Mouse (Mus musculus): ENCODE measurements around the gene Noa1. TPM values are rescaled to one million over a fixed set of nuclear protein-coding genes. Genes with fewer than 3 reads are reported as not detected.

The Noa1 gene
- polyA plus RNA-seq, 1 experiment from 2014 or later: 29.2 TPM

DNA sequence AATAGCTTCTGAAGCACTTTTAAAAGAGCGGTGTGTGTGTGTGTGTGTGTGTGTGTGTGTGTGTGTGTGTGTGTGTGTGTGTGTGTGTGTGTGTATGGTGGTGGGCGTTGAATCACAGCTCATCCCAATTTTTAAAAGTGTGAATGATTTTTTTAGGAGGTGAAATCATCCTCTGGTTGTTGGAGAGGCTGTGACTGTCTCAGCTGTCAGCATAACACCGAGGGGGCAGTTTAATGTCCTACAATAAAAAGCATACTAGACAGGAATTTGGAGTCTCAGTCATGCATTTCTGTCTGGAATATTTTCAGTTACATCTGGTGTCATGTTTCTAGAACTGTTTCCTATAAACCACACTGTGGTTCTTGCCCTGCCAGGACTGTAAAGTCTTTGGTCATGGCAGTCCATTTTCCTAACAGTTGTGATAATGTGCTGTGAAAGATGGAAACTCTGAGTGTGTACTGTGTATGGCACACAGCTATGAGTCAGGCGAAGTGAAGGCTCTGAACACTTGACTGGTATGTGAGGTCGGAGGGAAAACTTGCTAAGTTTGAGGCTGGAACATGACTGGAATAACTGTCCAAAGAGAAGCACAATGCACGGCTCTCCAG, 8.5 kb downstream of the Noa1 start:
- 91% methylated on average over 6 of the region's 6 CpGs for WGBS
- DNase-seq (ENCODE audit: low spot score): no peak
- Histone ChIP-seq H3K27me3 (ENCODE audit: control insufficient read depth, insufficient read depth, low read length) (no peaks in the 10 kb centered on the region), H3K4me3 (ENCODE audit: low read depth, low read length) (no peak overlapping the region), H3K36me3 (replicated peaks; ENCODE audit: control insufficient read depth, insufficient read depth, low read depth, low read length) (no peaks in the 10 kb centered on the region; the same call in 1 of the 2 replicates), H3K4me2 (ENCODE audit: low read depth, low read length) (no peak overlapping the region), H3K9ac (replicated peaks; ENCODE audit: low read length) (no peak overlapping the region), H3K27ac (replicated peaks; ENCODE audit: low read depth, low read length) (no peak overlapping the region), H3K4me1 (ENCODE audit: control insufficient read depth, insufficient read depth, low read length) (no peaks in the 10 kb centered on the region), H3K9me3 (replicated peaks; ENCODE audit: control insufficient read depth, low read length) (no peaks in the 10 kb centered on the region)
- no peak for ATAC-seq (replicated peaks; ENCODE audit: insufficient number of reproducible peaks, low FRiP score, low TSS enrichment, low read depth)

DNA sequence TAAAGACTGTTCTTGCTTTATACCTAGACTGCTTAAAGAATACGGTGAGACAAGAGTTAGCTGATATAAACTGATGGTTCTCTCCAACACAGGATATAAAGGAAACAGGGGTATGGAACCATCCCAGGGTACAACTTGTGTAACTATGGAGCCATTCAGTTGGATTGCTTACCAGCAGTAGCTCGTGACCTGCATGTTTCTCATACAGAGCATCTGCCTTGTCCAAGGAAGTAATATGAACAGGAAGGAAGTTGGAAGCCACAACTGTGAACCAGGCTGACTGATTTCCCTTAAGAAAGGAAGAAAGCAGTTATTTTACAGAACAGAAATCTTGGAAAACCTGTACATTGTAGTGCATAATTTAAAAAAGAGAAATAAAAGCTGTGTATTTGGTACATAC, 10.4 kb downstream of the Noa1 start:
- 91% methylated on average over 2 of the region's 2 CpGs for WGBS
- DNase-seq (ENCODE audit: low spot score): no peak
- Histone ChIP-seq H3K36me3 (replicated peaks; ENCODE audit: control insufficient read depth, insufficient read depth, low read depth, low read length) (peaks cover 3% of the 10 kb centered on the region), H3K4me3 (ENCODE audit: low read depth, low read length) (no peak overlapping the region), H3K4me2 (ENCODE audit: low read depth, low read length) (no peak overlapping the region), H3K27me3 (ENCODE audit: control insufficient read depth, insufficient read depth, low read length) (no peaks in the 10 kb centered on the region), H3K4me1 (ENCODE audit: control insufficient read depth, insufficient read depth, low read length) (no peaks in the 10 kb centered on the region), H3K9me3 (replicated peaks; ENCODE audit: control insufficient read depth, low read length) (no peaks in the 10 kb centered on the region), H3K27ac (replicated peaks; ENCODE audit: low read depth, low read length) (no peak overlapping the region), H3K9ac (replicated peaks; ENCODE audit: low read length) (no peak overlapping the region)
- ATAC-seq (replicated peaks; ENCODE audit: insufficient number of reproducible peaks, low FRiP score, low TSS enrichment, low read depth): no peak

DNA sequence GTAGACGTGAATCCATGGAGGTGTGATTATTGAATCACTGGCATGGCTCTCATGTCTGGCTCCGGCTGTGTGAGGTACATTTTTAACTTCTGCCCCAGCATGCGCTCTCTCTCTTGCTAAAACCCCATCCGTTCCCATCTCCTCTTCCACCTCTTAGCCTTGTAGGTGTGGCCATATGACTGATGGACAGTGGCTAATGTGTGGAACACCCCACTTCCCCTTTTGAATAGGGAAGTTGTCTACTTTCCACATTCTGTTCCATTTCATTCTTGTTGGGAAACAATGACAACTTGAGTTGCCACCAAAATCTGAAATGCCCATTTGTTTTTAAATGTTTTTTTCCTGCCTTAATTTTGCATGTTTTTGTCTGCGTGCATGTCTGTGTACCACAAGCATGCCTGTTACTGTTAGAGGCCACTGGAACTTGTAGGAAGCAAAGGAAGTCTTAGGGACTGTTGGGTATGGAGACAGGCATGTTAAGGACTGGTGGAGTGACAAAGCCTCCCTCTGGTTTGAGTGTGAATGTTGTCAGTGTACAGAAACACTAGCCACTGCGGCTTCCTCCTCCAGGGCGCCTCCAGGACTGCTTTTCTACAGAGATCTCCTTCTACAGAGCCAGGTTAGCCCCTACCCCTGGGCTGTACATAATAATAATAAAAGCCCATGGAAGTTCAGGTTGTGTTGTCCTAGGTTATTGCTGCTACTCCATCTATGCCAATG, 16.9 kb downstream of the Noa1 start:
- Histone ChIP-seq H3K4me1 (ENCODE audit: control insufficient read depth, insufficient read depth, low read length) (no peaks in the 10 kb centered on the region), H3K36me3 (replicated peaks; ENCODE audit: control insufficient read depth, insufficient read depth, low read depth, low read length) (peaks cover 8% of the 10 kb centered on the region)
- 92% methylated on average over 7 of the region's 7 CpGs for WGBS

DNA sequence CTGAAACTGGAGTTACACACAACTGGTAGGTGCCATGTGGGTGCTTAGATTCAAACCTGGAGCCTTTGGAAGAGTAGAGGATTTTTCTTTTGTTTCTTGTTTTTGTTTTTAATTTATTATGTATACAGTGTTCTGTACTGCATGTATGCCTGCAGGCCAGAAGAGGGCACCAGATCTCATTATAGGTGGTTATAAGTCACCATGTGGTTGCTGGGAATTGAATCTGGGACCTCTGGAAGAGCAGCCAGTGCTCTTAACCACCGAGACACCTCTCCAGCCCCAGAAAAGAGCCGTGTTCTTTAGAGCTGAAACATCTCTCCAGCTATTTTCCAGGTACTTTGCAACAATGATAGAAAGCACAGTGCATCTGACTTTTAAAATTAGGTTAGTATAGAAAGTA, 19.3 kb downstream of the Noa1 start:
- Histone ChIP-seq H3K4me1 (ENCODE audit: control insufficient read depth, insufficient read depth, low read length) (no peaks in the 10 kb centered on the region), H3K4me3 (ENCODE audit: low read depth, low read length) (no peak overlapping the region), H3K9me3 (replicated peaks; ENCODE audit: control insufficient read depth, low read length) (no peaks in the 10 kb centered on the region), H3K27ac (replicated peaks; ENCODE audit: low read depth, low read length) (no peak overlapping the region), H3K9ac (replicated peaks; ENCODE audit: low read length) (no peak overlapping the region), H3K36me3 (replicated peaks; ENCODE audit: control insufficient read depth, insufficient read depth, low read depth, low read length) (peaks cover 8% of the 10 kb centered on the region), H3K27me3 (ENCODE audit: control insufficient read depth, insufficient read depth, low read length) (no peaks in the 10 kb centered on the region), H3K4me2 (ENCODE audit: low read depth, low read length) (no peak overlapping the region)
- WGBS: 89% methylated on average over 2 of the region's 2 CpGs
- no peak for DNase-seq (ENCODE audit: low spot score)
- ATAC-seq (replicated peaks; ENCODE audit: insufficient number of reproducible peaks, low FRiP score, low TSS enrichment, low read depth): no peak

More for the DNA sequence above, 16.9 kb downstream of the Noa1 start:
- no peak overlapping the region for H3K4me2 ChIP-seq (ENCODE audit: low read depth, low read length)
- H3K27ac ChIP-seq (replicated peaks; ENCODE audit: low read depth, low read length): no peak overlapping the region
- no peak overlapping the region for H3K4me3 ChIP-seq (ENCODE audit: low read depth, low read length)
- no peaks in the 10 kb centered on the region for H3K9me3 ChIP-seq (replicated peaks; ENCODE audit: control insufficient read depth, low read length)
- no peak overlapping the region for H3K9ac ChIP-seq (replicated peaks; ENCODE audit: low read length)
- DNase-seq (ENCODE audit: low spot score) (no peak), ATAC-seq (replicated peaks; ENCODE audit: insufficient number of reproducible peaks, low FRiP score, low TSS enrichment, low read depth) (no peak)
- no peaks in the 10 kb centered on the region for H3K27me3 ChIP-seq (ENCODE audit: control insufficient read depth, insufficient read depth, low read length)

DNA sequence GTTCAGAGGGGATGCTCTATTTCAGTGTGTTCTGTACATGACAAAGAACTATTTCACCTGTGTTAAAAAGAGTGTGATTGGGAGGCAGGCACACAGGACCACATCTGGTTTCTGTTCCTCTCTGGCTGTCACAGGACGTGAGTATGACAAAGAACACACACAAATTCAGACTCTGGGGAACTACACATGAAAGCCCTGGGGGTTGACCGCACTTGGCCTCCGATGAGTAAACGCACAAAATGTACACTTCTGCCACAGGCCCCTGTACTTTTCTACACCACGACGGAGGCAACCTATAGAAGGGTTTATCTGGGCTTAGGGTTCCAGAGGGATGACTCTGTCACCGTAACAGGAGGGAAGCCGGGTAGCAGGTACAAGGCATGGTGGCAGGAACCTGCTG, 20.2 kb downstream of the Noa1 start:
- H3K4me1 ChIP-seq (ENCODE audit: control insufficient read depth, insufficient read depth, low read length): no peaks in the 10 kb centered on the region
- peaks cover 4% of the 10 kb centered on the region for H3K36me3 ChIP-seq (replicated peaks; ENCODE audit: control insufficient read depth, insufficient read depth, low read depth, low read length)
- no peaks in the 10 kb centered on the region for H3K9me3 ChIP-seq (replicated peaks; ENCODE audit: control insufficient read depth, low read length)
- DNase-seq (ENCODE audit: low spot score): no peak
- H3K27ac ChIP-seq (replicated peaks; ENCODE audit: low read depth, low read length): no peak overlapping the region
- H3K9ac ChIP-seq (replicated peaks; ENCODE audit: low read length): no peak overlapping the region
- WGBS: 71% methylated on average over 8 of the region's 8 CpGs
- H3K4me3 ChIP-seq (ENCODE audit: low read depth, low read length): no peak overlapping the region
- no peaks in the 10 kb centered on the region for H3K27me3 ChIP-seq (ENCODE audit: control insufficient read depth, insufficient read depth, low read length)
- ATAC-seq (replicated peaks; ENCODE audit: insufficient number of reproducible peaks, low FRiP score, low TSS enrichment, low read depth): no peak
- no peak overlapping the region for H3K4me2 ChIP-seq (ENCODE audit: low read depth, low read length)

DNA sequence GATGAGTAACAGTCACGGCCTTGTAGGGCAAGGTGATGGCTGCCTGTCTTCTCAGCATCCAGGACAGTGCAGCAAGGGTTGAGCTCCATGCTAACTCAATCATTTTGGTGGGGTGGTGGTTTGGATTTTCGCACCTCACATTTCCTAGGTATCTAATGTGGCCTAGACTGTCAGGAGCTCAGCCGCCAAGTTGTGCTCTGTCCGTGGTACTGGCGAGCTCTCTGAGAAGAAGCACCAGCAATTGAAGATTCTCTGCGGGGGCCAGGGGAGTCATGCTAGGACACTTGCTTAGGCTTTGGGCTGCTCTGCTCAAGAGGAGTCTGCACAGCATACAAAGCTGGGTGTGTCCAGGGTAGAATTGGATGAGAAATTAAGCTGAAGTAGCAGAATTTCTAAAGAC, 22.0 kb downstream of the Noa1 start:
- WGBS: 83% methylated on average over 6 of the region's 6 CpGs
- H3K4me1 ChIP-seq (ENCODE audit: control insufficient read depth, insufficient read depth, low read length): no peaks in the 10 kb centered on the region
- peaks cover 7% of the 10 kb centered on the region; the same call in 1 of the 2 replicates for H3K36me3 ChIP-seq (replicated peaks; ENCODE audit: control insufficient read depth, insufficient read depth, low read depth, low read length)
- no peaks in the 10 kb centered on the region for H3K9me3 ChIP-seq (replicated peaks; ENCODE audit: control insufficient read depth, low read length)
- H3K4me3 ChIP-seq (ENCODE audit: low read depth, low read length): no peak overlapping the region
- no peak overlapping the region for H3K9ac ChIP-seq (replicated peaks; ENCODE audit: low read length)
- DNase-seq (ENCODE audit: low spot score) (no peak), ATAC-seq (replicated peaks; ENCODE audit: insufficient number of reproducible peaks, low FRiP score, low TSS enrichment, low read depth) (no peak)
- no peaks in the 10 kb centered on the region for H3K27me3 ChIP-seq (ENCODE audit: control insufficient read depth, insufficient read depth, low read length)
- no peak overlapping the region for H3K27ac ChIP-seq (replicated peaks; ENCODE audit: low read depth, low read length)
- no peak overlapping the region for H3K4me2 ChIP-seq (ENCODE audit: low read depth, low read length)

DNA sequence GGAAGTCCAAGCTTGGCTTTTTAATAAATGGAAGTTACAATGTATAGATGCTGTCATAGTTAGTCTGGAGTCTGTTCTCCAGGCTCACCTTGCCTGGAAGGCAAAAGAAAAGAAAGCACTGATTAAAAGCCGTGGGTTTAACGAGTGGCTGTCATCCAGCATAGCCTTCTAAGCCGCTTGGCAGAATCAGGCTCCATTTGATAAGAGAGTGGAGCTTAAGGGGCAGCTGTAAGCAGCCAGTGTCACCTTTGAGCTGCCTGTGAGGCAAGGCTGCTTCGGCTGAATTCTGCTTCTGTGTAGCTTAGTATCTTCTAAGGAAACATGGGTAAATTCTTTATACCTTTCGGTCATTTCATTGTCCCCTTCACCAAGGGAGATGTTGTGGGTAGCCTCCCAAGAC, 23.0 kb downstream of the Noa1 start:
- DNase-seq (ENCODE audit: low spot score) (no peak), ATAC-seq (replicated peaks; ENCODE audit: insufficient number of reproducible peaks, low FRiP score, low TSS enrichment, low read depth) (no peak)
- 86% methylated on average over 5 of the region's 5 CpGs for WGBS
- Histone ChIP-seq H3K9ac (replicated peaks; ENCODE audit: low read length) (no peak overlapping the region), H3K36me3 (replicated peaks; ENCODE audit: control insufficient read depth, insufficient read depth, low read depth, low read length) (peaks cover 10% of the 10 kb centered on the region; the same call in 1 of the 2 replicates), H3K27ac (replicated peaks; ENCODE audit: low read depth, low read length) (no peak overlapping the region), H3K4me2 (ENCODE audit: low read depth, low read length) (no peak overlapping the region), H3K4me1 (ENCODE audit: control insufficient read depth, insufficient read depth, low read length) (no peaks in the 10 kb centered on the region), H3K27me3 (ENCODE audit: control insufficient read depth, insufficient read depth, low read length) (no peaks in the 10 kb centered on the region), H3K9me3 (replicated peaks; ENCODE audit: control insufficient read depth, low read length) (no peaks in the 10 kb centered on the region), H3K4me3 (ENCODE audit: low read depth, low read length) (no peak overlapping the region)

DNA sequence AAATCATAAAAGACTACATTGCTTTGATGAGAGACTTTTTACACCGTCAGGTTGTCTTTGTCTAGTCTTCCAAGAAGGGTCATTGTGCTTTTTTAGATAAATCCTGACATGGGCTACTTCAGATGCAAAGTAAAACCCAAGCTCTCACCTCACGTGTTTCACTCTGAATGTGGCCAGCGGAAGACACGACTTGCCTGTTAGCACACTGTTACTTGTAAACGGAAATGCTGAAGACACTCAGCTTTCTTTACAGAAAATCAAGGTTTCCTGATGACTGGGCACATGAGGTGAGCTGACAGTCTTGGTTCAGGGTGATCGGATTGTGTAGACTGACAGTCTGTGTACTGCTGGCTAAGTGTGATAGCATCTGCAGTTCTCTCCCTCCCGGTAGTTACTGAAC, 24.2 kb downstream of the Noa1 start:
- H3K27ac ChIP-seq (replicated peaks; ENCODE audit: low read depth, low read length): no peak overlapping the region
- H3K9me3 ChIP-seq (replicated peaks; ENCODE audit: control insufficient read depth, low read length): no peaks in the 10 kb centered on the region
- no peak overlapping the region for H3K4me2 ChIP-seq (ENCODE audit: low read depth, low read length)
- no peak for DNase-seq (ENCODE audit: low spot score)
- no peaks in the 10 kb centered on the region for H3K4me1 ChIP-seq (ENCODE audit: control insufficient read depth, insufficient read depth, low read length)
- no peak overlapping the region for H3K9ac ChIP-seq (replicated peaks; ENCODE audit: low read length)
- H3K4me3 ChIP-seq (ENCODE audit: low read depth, low read length): no peak overlapping the region
- no peaks in the 10 kb centered on the region for H3K27me3 ChIP-seq (ENCODE audit: control insufficient read depth, insufficient read depth, low read length)
- H3K36me3 ChIP-seq (replicated peaks; ENCODE audit: control insufficient read depth, insufficient read depth, low read depth, low read length): peaks cover 15% of the 10 kb centered on the region
- ATAC-seq (replicated peaks; ENCODE audit: insufficient number of reproducible peaks, low FRiP score, low TSS enrichment, low read depth): no peak
- 89% methylated on average over 7 of the region's 7 CpGs for WGBS

All from embryonic facial prominence, embryonic 11.5 days (tissue).